Mouse (Mus musculus) E14TG2a.4 (cell line): Measurements from ENCODE around the gene Ppm1h.

Source experiments
- CTCF ChIP-seq: conservative IDR thresholded peaks from 2 replicates; pipeline ENCODE4 v1.5.1; 2014; ENCODE audit warnings: low read length
- NANOG ChIP-seq: IDR thresholded peaks from 2 replicates; pipeline ENCODE4 v1.6.1; 2014; ENCODE audit warnings: borderline replicate concordance, low read length, mixed read lengths
- POU5F1 ChIP-seq: IDR thresholded peaks from 2 replicates; pipeline ENCODE4 v1.6.1; 2014; ENCODE audit warnings: low read length, borderline replicate concordance

DNA sequence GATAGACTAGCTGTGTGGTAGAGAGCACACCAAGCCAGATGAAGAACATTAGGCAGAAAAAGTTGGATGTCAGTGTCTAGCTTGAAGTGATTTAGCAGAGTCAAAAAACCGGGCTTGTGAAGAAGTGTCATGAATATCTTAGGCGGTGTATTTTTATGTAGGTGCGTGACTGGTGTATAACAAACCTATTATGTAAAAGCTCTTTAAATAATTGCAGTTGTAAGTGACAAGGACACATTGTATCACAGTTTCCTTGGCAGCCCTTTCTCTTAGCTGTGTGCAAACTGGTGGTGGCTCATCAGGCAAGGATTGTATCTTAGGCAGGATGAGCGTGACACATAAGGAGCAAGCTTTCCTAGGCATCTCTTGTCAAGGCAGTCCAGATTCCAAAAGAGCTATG is 46.1 kb downstream of the Ppm1h start:
- TF ChIP-seq CTCF, result no peak
- no peak for TF ChIP-seq POU5F1
- no peak for TF ChIP-seq NANOG
